Mouse (Mus musculus) right cerebral cortex, postnatal 36 days (tissue): ENCODE results near the gene Cenpa.
"Not testable (repeated sequence)": the region's sequence is repeated elsewhere in the genome, so short reads cannot be mapped to it uniquely, and the experiment has no call there.

Source experiments
- DNase-seq, 2 experiments: peaks; one replicate each; pipeline ENCODE4 v3.0.0; 2022; ENCODE audit warnings: low spot score in 2 of 2, mixed read lengths in 1 of 2

Cenpa gene

DNA sequence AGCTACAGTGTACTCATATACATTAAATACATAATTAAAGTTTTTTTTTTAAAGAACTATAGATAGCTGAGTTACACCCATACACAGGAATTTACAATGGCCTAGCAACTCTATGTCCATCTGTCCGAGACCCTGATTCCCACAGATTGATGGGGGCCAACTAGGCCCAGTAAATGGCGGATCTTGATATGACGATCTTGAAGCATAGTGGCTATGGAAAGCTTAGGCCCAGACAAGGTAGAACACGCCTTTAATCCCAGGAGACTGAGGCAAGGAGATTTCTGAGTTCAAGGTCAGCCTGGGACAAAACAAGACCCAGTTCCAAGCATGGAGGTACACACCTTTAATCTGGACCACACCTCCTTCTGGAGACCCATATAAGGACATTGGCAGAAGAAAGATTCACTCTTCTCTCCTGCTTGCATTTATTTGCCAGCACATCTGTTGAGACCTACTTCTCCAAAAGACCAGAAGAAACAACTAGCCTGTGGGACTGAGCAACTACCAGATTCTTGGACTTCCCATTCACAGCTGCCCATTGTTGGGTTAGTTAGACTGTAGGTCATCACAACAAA is 12.2 kb downstream of the Cenpa start:
- DNase-seq: no peak

DNA sequence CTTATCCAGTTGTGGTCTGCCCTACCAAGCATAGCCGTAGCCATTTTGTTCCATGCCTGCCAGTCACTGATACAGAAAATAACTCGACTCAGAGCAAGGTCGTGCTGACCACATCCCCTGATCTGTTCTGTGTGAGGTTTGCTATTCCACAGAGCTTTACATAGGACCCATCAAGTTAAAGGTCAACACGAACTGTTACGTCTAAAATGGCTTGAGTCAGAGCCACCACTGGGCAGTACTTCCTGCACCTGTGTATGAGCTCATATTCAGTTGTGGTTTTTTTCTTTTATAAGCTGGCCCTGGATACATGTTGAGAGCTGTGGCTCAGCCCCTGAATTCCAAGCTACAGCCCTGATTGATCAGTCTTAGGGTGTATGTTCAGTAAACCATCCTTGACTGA is 13.0 kb downstream of the Cenpa start:
- no peak for DNase-seq

DNA sequence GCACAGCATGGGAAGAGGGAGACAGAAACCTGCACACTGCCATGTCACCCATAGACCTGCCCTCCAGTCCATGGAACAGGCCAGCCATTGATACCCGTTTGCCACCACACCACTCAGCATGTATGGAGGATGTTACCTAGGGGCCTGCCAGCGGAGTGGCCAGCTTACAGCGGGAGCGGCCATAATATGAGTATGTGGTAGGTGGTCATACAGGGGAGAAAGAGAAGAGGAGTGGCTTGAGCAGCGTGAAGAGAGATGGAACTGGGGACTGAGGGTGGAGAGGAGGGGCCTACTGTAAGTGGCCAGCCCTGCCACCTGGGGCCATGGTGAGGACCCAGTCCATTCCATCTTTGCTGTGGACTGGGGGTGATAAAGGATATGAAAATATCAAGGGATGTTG is 15.4 kb downstream of the Cenpa start:
- DNase-seq: no peak

DNA sequence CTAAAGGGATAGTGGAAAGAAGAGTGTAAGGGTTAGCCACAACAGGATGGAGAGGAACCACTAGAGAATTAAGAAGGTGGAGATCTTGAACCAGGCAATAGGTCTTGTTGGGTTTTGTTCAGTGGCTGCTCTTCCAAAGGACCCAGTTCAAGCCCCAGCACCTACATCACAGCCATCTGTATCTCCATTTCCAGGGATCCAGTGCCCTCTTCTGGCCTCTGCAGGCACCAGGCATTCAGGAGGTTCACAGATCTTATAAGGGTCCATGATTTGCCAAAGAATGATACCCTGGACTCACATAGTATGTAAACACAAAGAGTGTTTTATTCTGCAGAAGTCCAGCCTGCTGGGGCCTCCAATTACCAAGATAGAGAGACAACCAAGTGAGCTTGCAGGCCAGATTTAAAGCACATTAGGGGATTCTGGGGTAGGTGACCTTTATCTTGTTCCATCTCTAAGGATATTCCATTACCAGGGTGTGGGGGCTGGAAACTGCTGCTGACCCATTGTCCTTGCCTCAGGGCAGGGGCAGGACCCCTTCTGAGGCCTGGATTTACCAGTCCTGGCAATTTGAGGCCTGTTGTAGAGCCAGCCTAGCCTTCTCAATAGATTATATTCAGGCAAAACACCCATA is 16.5 kb downstream of the Cenpa start:
- DNase-seq: no peak

DNA sequence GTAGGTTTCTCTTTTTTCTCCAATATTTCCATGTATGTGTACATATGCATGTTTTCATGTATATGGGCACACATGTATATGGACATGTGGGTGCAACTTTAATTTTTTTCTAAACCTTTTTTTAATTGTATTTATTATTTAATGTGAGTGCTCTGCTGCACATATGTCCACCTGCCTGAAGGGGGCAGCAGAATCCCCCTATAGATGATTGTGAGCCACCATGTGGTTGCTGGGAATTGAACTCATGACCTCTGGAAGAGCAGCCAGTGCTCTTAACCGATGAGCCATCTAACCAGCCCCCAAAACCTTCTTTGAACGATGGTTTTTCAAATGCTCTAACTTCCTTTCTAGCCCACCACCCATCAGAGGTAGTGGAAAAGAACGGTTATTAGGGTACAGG is 17.4 kb downstream of the Cenpa start:
- DNase-seq: no peak

DNA sequence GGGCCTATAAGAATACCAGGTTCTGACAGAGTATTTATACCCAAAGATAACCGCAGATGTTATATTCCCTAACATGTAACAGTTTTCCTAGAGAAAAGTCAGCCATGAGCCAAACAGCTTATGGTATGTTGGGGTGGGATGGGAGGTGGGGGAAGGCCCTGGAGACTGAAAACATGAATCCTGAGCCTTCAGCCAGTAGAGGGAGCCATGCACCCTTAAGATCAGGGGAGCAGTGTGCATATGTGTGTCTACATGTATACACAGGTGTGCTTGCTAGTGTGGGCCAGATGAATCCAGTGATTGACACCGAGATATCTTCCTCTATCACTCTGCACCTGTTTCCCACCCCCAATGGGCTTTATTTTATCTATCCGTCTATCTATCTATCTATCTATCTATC is 20.2 kb downstream of the Cenpa start:
- DNase-seq: no peak

DNA sequence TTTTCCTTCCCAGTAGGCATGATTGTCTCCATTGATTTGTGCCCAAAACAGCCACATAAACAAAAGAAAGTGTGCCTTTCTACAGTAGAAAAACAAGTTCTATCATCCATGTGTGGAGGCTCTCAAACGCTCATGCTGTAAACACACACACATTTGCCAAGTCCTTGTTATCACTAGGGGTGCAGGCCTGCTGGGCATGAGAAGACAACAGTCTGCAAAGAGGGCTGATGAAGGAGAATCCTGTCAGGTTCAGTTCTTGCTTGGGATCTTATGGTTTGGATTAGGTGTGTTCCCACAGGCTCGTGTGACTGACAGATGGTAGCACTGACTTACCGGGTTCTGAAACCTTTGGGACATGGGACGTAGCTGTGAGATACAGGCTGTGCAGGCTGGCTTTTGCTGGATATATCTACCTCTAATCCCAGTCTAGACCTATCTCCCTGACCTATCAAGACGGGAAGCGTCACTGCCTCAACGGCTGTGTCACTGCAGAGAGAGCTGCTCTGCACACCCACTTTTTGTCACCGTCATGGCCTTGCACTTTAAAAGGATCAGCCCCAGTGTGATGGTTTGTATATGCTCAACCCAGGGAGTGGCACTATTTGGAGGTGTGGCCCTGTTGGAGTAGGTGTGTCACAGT is 33.9 kb downstream of the Cenpa start:
- no peak for DNase-seq

DNA sequence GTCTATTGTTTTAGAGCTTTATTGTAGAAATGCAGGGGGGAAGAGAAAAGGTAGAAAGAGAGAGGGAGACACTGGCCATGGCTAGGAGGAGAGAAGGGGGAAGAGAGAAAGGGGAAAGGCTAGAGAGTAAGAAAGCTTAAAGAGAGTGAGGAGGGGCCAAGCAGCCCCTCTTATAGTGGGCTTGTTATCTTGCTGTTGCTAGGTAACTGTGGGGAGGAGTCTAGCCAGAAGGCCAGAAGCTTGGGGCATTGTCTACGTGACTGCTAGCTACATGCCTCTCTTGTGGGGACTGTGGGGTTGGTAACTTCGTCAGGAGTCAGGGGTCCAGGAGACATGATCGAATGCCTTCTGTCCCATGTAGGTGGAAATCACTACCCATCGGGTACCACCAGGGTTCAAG is 34.8 kb downstream of the Cenpa start:
- DNase-seq: not testable (repeated sequence)

DNA sequence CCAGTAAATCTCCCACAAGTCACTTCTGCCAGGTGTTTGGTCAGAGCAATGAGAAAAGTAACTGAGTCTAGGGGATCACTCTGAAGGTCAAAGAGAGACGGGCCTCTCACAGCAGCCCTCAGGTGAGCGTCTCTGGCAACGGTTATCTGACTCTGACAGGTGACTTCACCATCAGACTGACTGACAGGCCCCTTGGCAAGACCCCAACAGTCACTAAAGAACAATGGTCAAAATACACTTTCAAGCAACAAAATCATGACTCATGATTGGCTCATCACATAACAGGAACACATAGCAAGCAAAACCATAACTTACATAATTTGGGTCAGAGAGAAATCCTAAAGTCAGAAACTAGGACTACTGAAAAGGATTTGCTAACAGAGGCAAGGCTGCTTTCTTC is 35.3 kb downstream of the Cenpa start:
- DNase-seq: no peak

DNA sequence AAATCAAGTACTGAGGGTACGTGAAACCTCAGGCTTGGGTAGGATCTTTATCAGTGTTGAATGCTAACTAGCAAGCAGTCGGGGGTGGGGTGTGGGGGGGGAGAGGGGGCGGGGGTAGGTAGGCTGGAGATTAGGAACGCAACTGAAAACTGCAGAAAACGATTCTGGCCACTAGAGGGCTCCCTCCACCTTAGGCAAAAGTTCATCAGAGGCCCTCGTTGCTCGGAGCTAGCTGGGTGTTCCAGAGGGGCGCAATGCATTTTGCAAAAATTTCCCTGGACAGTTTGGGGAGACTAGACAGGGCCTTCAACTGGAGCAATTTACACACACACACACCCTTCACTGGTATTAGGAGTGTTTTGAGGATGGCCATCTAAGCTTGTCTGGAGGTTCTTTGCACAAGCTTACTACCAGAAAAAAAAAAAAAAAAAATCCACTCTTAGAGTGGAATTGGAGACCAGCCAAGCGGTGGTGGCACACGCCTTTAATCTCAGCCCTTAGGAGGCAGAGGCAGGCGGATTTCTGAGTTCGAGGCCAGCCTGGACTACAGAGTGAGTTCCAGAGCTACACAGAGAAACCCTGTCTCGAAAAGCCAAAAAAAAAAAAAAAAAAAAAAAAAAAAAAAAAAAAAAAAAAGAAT is 43.3 kb downstream of the Cenpa start:
- DNase-seq: peak; percentile 46 to 66

DNA sequence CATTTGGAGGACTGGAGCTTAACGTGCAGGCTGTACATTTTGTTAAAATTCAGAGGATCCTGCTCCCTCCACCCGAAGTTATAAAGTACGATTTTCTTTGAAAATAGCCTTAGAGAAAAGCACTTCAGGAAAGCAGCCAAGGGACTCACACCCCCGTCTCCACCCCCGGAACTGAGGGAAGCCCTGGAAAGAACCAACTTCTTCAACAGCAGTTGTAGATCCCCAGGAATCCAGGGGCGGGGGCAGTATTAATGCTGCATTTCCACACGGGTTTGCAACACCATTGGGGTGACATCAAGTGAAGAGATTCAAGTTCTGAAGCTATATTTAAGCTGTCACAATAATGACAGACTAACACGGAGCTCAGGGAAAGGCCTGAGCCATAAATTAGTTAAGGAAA is 43.9 kb downstream of the Cenpa start:
- DNase-seq: peak; percentile 56 to 70

DNA sequence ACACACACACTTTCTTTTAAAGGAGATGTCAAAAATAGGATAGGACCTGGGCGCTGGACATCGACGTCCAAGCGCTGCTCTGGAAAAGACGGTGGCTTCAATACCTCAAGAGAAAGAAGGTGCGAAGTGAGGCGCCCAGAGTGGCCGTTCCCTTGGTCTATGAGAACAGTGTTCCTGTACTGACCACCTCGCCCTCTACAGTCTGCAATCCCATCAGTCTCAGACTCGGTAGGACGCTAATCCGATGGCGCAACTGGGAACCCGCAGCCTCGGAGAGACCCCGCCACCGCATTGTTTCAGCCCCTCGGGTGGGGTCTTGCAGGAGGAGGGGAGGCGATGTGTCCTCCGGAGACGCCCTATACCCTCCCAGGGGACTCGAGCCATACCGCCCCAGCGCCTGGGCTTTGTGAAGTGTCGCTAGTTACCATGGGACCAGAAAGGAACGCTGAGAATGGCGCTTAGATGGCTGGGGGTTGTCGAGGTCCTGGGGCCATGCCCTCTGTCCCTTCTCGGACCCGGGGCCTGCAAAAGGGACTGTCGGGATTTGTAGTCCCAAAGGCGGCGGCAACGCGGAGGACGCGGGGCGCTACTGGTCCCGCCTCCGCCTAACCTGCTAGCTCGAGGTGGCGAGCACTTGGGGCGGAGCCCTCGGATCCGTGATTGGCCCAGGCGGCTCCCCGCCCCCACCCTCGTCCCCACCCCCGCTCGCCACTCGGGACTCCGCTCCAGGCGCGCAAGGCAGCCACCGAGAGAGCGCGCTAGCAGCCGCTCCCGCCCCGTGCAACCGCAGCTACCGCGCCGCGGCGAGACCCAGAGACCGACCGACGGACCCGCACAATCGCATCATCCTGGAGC is 44.8 kb downstream of the Cenpa start, which contains the start of gene Dpysl5:
Dpysl5 (plus strand) TSS at position 418 of the 855 bp plus-strand sequence.
- peak; percentile 80 for DNase-seq

DNA sequence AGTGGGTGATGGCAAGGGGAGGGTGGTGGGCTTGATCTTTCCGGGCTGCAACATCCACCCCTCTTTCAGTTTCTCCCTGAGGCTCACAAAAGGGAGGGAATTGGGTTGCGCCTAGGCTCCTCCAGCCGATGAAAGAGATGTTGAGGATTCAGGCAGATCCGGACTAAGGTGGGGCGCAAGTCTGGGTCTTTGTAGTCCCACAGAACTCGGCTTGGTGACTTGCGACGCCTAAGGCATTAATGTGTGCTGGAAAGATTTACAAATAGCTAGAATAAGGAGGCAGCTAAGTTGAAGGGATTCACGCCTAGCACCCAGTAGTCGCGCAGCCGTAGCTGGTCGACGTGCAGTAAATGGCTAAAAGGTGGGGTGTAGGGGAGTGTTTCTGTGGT is 45.4 kb downstream of the Cenpa start:
- DNase-seq: no peak

DNA sequence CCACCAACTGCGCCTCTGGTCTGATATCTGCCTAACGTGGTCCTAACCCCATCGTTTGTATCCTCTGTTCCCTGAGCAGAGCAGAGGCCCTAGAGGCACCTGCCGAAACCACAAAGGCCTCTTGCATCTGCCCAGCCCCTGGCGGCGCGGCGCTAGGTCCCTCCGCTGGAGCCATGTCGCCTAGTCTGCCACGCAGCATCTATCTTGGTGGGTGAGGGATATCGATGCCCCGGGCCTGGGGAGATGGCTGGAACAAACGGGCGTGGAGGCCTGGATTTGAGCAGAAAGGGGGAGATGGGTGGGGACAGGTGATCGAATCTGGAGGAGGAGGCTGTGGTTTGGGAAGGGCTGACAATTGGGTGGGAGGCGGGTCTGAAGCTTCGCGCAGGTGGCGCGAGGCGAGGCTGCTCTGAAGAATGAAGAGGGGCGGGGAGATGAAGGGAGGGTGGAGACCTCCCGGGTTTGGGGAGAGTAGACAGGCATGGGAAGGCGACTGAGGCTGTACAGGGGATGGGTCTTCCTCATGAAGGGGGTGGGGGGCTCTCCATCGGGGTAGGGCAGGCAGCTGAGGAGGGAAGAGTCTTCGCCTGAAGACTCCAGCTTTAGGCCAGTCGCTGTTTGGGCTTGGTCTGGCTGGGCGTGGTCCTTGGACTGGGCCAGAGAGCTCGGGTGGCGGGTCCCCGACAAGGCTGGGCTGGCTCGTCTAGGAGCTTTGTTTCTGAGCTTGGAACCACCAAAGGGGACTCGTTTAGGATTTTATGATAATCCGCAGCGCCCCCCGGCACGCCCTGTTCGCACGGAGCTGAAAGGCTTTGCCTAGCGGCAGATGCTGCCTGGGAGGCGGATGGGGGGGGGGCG is 46.1 kb downstream of the Cenpa start:
- no peak for DNase-seq

DNA sequence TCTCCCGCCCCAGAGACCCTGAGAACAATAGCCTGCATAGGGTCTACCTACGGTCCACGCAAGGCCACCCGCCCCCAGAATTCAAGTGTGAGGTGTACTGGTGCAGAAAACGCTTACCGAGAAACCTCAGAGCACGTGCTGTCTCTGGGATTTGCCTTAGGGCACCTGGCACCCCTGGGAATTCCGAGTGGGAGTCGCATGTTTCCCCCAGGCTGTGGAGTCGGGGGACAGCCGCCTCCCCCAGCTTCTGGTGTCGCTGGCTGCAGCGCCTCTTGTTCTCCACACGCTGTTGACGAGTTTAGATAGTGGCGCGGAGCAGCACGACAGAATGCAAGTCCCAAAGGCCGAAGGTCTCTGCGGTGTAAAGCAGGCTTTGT is 46.7 kb downstream of the Cenpa start:
- DNase-seq: no peak

DNA sequence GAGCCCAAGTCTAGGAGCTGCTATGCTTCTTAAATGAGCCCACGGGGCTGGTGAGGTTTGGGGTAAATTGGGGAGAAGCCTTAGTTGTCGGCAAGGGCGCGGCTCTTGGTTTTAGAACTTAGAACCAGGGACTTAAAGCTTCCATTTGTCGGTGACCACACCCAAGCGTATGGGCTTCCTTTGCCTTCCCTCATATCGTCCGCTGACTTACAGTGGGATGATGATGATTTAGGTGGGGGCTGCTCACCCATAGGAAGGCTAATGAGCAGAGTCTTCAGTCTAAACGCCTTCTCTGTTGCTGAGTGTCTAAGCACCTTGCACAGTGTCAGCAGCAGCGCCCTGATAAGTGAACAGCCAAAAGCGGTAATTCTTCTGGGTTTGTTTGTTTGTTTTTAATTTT is 47.1 kb downstream of the Cenpa start:
- DNase-seq: no peak

DNA sequence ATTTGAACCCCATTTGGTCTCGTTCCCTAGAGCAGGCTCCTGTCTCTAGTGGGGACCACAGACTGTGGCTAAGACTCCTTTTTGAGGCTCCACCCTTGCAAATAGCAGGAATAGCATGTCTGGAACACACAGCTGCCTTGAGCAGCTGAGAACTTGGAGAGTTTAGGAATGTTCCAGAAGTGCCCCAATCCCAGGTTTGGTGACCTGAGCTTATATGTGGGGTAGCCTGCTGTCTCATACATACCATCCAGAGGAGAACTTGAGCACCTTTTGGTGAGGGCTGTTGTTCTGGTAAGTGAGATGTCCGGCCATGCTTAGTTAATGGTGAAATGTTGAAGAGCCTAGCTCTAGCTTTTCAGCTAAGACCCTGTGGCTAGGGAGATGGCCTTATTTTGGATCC is 49.7 kb downstream of the Cenpa start:
- no peak for DNase-seq

DNA sequence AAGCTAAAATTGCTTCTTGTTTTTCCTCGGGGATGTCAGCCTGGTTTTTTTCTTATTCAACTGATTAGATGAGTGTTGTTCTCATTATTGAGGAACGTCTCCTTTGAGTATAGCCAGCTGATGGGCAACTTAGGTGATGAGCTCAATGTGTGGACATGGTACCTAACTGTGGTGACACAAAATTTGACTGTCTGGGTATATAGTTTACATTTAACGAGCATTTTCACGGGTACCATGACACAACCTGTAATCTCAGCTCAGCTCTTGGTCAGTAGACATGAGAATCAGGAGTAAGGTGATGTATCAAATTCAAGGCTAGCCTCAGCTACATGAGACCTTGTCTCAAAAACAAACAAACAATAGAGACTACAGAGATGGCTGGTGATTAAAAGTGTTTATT is 50.9 kb downstream of the Cenpa start:
- DNase-seq: no peak

DNA sequence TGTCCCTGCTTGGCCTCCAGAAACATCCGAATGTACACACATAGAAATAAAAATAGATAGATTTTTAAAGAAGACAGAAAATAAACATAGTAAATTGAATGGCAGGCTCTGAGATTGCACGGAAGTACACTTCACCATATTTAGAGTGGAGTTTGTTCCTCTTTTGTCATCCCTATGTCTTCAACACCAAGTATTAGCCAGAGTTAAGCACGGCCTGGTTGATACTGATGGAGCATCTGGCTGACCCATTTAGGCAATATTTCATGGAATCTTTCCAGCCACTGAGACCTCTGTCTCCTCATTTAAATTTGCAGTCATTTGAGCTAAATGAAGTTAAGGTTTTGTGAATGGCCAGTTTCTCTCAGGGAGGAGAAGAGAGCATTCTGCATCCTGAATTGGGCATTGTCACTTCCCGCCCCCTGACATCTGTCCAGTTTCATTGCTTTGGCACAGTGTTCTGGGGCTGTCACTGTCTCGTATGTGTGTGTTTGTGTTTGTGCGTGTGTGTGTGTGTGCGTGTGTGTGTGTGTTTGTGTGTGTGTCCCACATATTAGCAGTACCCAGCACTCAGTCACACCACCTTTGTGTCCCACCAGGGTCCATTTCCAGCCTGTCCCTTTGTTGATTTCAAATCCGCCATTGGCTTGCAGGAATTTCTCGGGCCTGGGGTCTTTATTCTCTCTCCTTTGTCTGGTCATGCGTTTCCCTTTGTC is 51.6 kb downstream of the Cenpa start:
- peak in 1 of 2 experiments; percentile 14 for DNase-seq

DNA sequence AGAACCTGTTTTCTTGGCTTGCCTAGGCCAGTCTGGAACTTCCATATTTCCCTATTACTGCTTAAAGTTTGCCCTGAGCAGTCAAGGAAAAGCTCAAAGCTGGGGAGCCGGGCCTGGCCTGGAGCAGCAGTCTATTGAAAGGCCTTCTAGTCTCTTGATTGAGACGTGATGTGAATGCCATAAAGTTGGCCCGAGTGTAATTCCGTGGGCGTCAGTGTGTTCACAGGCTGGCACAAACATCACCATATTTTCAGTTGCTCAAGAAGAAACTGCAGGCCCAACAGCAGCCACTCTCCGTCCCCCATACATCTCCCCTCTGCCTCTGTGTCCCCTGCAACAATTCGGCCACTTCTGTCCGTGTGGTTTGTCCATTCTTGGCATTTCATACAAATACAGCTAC is 55.4 kb downstream of the Cenpa start:
- no peak for DNase-seq
